ENCODE assay signal across 8 mouse cellular contexts in genomic region chr10:81350351-81351063, GRCm38 (mm10). TPM values are rescaled to one million over a fixed set of nuclear protein-coding genes. Genes with fewer than 3 reads are reported as not detected.
DNase-seq lines count a peak whose midpoint lies in the region; ATAC-seq and TF ChIP-seq lines count a peak whose summit lies in the region.

Gene Hmg20b (minus strand): TSS chr10:81350480.

- peaks cover 9% of the 10 kb centered on the region for H3K4me1 ChIP-seq in hindbrain, postnatal 0 days (ENCODE audit: insufficient read depth, low read length)

- H3K9ac ChIP-seq in hindbrain, postnatal 0 days (replicated peaks; ENCODE audit: low read length) = peak within 1 kb of the TSS; percentile 56

- peak within 1 kb of the TSS; percentile 99 for H3K4me3 ChIP-seq in gastrocnemius, adult 2 months
- peak within 1 kb of the TSS; percentile 58 for H3K4me3 ChIP-seq in hindbrain, postnatal 0 days (ENCODE audit: low read length)
- H3K4me3 ChIP-seq in left cerebral cortex, adult 2 months = peak within 1 kb of the TSS; percentile 62

- DNase-seq in ZHBTc4 (ENCODE audit: low read depth, low spot score) = peak; percentile 100
- DNase-seq in gastrocnemius, adult 2 months = peak; percentile 100
- peak; percentile 99 for DNase-seq in hindbrain, postnatal 0 days (ENCODE audit: low spot score)
- DNase-seq in left cerebral cortex, adult 2 months (ENCODE audit: extremely low spot score in 1 of 2, low spot score in 2 of 2) = peak; percentile 99 to 100
- peak; percentile 99 to 100 for DNase-seq in right cerebral cortex, adult 2 months (ENCODE audit: low spot score in 2 of 2)
- DNase-seq in urinary bladder, postnatal 14 days (ENCODE audit: low spot score) = peak; percentile 99

- H3K4me2 ChIP-seq in hindbrain, postnatal 0 days (ENCODE audit: low read depth, low read length) = peak within 1 kb of the TSS; percentile 87

- WGBS in hindbrain, postnatal 0 days = under 1% methylated on average over 54 of the region's 54 CpGs

- H3K36me3 ChIP-seq in hindbrain, postnatal 0 days (ENCODE audit: insufficient read depth, low read length) = no peaks in the 10 kb centered on the region

- peak within 1 kb of the TSS; percentile 96 for H3K27ac ChIP-seq in gastrocnemius, adult 2 months
- no peak within 1 kb of the TSS; the same call in 1 of the 2 replicates for H3K27ac ChIP-seq in hindbrain, postnatal 0 days
- peak within 1 kb of the TSS; percentile 79 for H3K27ac ChIP-seq in left cerebral cortex, adult 2 months

- no peaks in the 10 kb centered on the region for H3K9me3 ChIP-seq in hindbrain, postnatal 0 days (ENCODE audit: low read length)

- peak; percentile 91 for TF ChIP-seq CTCF in gastrocnemius, adult 2 months (IDR thresholded peaks at IDR 0.05)
- TF ChIP-seq CTCF in hindbrain, postnatal 0 days (IDR thresholded peaks at IDR 0.05; ENCODE audit: low read depth) = peak; percentile 90
- TF ChIP-seq CTCF in left cerebral cortex, adult 2 months (IDR thresholded peaks at IDR 0.05) = peak; percentile 89

- intact Hi-C loops in gastrocnemius, adult 2 months (cut with DNase I) = loop anchor here (5.0 kb wide), 1 partner anchor 58 kb away; the partner anchor contains the start of genes Pip5k1c and Tjp3
- intact Hi-C loops in left cerebral cortex, adult 2 months (cut with DNase I) = loop anchor here (2.0 to 5.0 kb wide), 3 partner anchors 30 to 153 kb away; partner anchors contain the start of gene Cactin

- peak; percentile 86 for ATAC-seq in common myeloid progenitor, adult 5-6 weeks (replicated peaks; ENCODE audit: low read depth, poor library complexity, severe bottlenecking)
- peak; percentile 96 for ATAC-seq in hindbrain, postnatal 0 days
- peak; percentile 89 for ATAC-seq in megakaryocyte, adult 5-6 weeks (ENCODE audit: poor library complexity, severe bottlenecking)

- H3K27me3 ChIP-seq in hindbrain, postnatal 0 days (ENCODE audit: insufficient read depth, low read length) = 0 out of 2 replicates have a peak, but pooled peaks cover 4% of the 10 kb centered on the region

RNA-seq across cellular contexts. Expression of gene Hmg20b, which starts in this region (rescaled TPM):
- 33.2 and 35.5 TPM in 2 replicates for total RNA-seq in common myeloid progenitor, adult 5-6 weeks (2017)
- total RNA-seq in gastrocnemius, adult 2 months (2021) = 10 to 100 TPM; 22.9 to 28.2 TPM
- total RNA-seq in hindbrain, postnatal 0 days (2014; rRNA removed) = 20.8 and 28.5 TPM in 2 replicates
- 36.8 and 41.1 TPM in 2 replicates for polyA plus RNA-seq in hindbrain, postnatal 0 days (2015; fragmentation: Nextera tagmentation; extraction: Ambion mirVana)
- total RNA-seq in left cerebral cortex, adult 2 months (2021) = 10 to 100 TPM; 27.3 to 29.5 TPM
- total RNA-seq in megakaryocyte, adult 5-6 weeks (2015) = 27.4 and 33.0 TPM in 2 replicates
- 18.1 and 24.5 TPM in 2 replicates for total RNA-seq in megakaryocyte, adult 5-6 weeks (2017)
